Mouse (Mus musculus): Measurements from ENCODE around the gene 2310022B05Rik.

GRCm38 (mm10) chr8:124630891-124631290 is 32.3 kb downstream of the 2310022B05Rik start:
- no peak for TF ChIP-seq CTCF (IDR thresholded peaks at IDR 0.05; ENCODE audit: low read depth, low read length)
- no peak for TF ChIP-seq POLR2A (IDR thresholded peaks at IDR 0.05; ENCODE audit: insufficient read depth, low read length)
- no peak for TF ChIP-seq EP300 (IDR thresholded peaks at IDR 0.05; ENCODE audit: insufficient read depth, low read depth, low read length)

Data from ES-Bruce4 (cell line).